Mouse (Mus musculus) lung, postnatal 4 days (tissue): Measurements from ENCODE around the gene Txnrd2.

Experiments used
- DNase-seq, 2 experiments: peaks; one replicate each; pipeline ENCODE4 v3.0.0; 2021

Txnrd2 gene

GRCm38 (mm10) chr16:18490894-18491293, 64.7 kb downstream of the Txnrd2 start:
- DNase-seq = no peak

- DNase-seq = no peak
These were observed 71.8 kb downstream of the Txnrd2 start for GRCm38 (mm10) chr16:18497865-18498515.

GRCm38 (mm10) chr16:18498558-18498990, 72.4 kb downstream of the Txnrd2 start, which contains the start of the genes Gnb1l and Rtl10:
Gene Gnb1l (plus strand): TSS chr16:18498713.
Gene Rtl10 (plus strand): TSS chr16:18498901.
- DNase-seq = peak; percentile 96 to 97

DNA sequence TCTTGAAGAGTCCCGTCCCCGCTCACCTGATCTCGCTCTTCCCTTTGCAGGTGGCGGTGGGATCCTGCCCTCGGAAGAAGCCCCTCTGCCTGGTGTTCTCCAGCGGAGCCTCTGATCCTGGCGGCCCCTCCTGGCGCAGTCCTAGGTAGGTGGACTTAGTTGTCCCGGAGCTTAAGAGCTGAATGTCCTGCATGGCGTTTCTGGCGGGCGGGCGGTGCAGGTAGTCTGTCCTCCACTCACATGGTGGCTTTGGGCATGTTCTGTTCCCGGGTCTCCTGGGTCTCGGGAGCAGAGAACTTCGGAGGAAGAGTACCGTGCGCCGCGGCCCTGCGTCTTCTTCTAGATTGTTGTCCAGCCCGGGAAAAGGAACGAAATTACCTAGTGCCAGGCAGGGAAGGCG, 72.8 kb downstream of the Txnrd2 start:
- no peak for DNase-seq

- no peak for DNase-seq
These were observed 75.3 kb downstream of the Txnrd2 start for GRCm38 (mm10) chr16:18501531-18501930.

DNA sequence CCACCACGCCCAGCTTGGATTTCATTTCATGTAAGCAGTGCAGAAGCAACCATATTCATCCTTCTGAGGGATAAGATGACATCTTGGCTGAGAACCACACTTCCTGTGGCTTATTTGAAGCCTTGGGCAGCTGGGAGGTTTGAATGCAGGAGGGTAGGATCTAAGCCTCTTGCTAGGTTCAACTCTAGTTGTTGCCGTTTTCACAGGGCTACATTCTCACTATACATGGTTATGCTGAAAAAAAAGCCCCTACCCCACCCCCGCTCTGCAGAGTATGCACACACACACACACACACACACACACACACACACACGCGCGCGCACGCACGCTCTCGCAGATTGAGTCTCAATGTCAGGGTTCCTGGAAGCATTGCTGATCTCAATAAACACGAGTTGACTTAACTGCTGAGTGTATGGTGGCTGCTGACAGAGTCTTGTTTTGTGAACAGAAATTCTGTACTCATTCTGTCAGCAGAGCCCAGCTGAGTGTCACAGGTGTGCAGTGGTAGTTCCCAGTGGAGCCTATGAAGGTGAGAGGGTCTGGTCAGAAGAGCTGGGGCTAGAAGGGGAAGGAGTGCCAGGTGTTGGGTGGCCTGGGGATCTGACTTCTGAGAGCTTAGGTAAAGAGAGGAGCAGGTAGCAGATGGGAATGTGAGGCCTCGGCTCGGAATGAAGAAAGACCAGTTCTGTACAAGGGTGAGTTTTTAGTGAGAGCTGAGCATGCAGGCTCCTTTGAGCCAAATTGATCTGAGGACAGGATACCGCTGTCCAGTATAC, 77.6 kb downstream of the Txnrd2 start:
- DNase-seq = no peak

- DNase-seq = no peak
These were observed 80.5 kb downstream of the Txnrd2 start for GRCm38 (mm10) chr16:18506524-18507199.

- no peak for DNase-seq
These were observed 81.0 kb downstream of the Txnrd2 start for GRCm38 (mm10) chr16:18507200-18507549.

DNA sequence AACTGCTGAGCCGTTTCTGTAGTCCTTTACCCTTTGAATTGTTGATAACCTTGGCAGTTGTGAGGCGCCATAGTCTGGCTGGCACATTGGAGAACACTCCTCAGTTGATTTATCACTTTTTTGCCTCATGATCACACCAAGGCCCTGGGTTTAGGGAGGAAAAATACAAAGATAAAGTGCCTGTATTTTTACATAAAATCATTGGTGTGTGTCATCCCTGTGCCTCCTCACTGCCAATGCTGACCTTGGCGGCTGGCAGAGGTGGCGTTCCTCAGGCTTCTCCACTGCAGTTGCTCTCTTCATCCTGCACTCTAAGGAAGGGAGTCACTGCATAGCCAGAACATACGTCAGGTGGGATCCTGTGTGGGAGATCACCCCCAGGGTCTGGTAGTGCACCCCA, 85.6 kb downstream of the Txnrd2 start:
- no peak for DNase-seq

DNA sequence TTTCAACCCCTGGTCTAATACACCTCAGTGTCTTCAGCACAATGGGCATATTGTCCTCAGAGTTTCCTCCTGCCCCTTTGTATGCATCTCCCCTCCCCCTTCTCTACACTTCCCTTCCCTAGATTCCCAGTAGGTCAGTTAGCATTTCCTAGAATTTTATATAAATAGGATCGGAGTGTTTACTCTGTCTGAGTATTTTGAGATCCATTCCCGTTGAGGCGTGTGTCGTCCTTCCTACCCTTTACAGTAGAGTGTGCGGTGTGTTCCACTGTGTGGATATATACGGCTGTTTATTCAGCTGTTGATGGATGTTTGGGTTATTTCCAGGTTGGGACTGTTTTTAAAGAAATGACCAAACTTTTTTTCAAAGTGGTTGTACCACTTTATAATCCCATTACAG, 87.3 kb downstream of the Txnrd2 start:
- DNase-seq = no peak

DNA sequence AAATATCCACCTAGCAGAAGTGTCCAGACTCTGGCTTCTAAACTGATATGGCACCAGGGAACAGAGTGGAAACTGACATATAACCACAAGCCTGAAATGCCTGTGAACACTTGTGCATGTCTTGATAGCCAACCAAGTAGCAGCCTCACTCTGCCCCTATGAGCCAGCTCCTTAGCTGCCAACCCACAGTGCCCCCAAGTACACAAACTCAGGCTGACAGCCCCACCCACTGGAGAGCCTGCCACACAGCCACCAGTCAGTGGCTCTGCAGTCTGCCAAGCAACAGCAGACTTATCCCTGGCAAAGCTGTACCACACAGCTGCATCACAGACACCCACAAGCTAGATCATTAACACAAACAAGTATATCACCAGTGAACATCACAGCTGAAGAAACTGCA, 91.9 kb downstream of the Txnrd2 start:
- peak; percentile 42 to 43 for DNase-seq

DNA sequence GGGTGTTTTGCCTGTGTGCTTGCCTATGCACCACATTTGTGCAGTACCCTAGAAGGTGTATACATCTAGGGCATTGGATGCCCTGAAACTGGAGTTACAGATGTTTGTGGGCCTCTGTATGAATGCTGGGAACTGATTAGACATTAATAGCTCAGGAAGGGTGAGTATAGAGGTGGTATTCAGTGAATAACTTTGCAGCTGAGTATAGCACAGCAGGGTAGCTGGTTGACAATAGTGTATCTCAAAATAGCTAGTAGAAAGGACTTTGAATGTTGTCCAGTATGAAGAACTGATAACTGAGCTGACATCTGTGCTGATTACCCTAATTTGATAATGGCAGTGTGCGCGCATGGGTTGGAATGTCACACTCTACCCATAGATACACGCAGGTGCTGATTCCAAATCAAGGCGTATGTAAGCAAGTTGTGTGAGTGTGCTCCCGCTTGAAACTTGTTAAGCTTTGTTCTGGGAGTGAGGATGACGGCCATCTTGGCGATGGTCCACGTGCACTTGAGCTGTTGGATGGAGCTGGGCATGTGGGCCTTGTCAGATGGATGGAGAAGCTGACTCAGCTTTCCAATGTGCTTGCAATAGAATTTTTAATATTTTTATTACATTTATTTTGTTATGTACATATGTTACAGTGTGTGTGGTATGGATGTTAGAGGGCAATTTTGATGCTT, 97.5 kb downstream of the Txnrd2 start:
- DNase-seq = no peak

GRCm38 (mm10) chr16:18528656-18529055, 102.5 kb downstream of the Txnrd2 start:
- no peak for DNase-seq
